Mouse (Mus musculus) midbrain, embryonic 11.5 days (tissue): Measurements from ENCODE around the gene Eri3. TPM values are rescaled to one million over a fixed set of nuclear protein-coding genes. Genes with fewer than 3 reads are reported as not detected.

Experiments
- ATAC-seq: fragments of 200-750 bp; cut with Nextera tagmentation; 2 replicates; pipeline ENCODE4 v1.8.0; 2017; ENCODE audit warnings: moderate TSS enrichment, moderate library complexity; ENCODE audit not compliant: low FRiP score
- DNase-seq: peaks from one replicate; pipeline ENCODE4 v3.0.0; 2015; ENCODE audit warnings: low spot score; ENCODE audit errors: missing footprints
- H3K27ac ChIP-seq: fragments of 300-500 bp; sonication (generic); 2 replicates; pipeline ENCODE4 v1.5.1; 2014; ENCODE audit warnings: low read depth, low read length
- H3K27me3 ChIP-seq: fragments of 300-500 bp; sonication (generic); 2 replicates; pipeline ENCODE4 v1.6.1; 2014; ENCODE audit warnings: mild to moderate bottlenecking, low read length, moderate library complexity, mixed read lengths; ENCODE audit not compliant: control insufficient read depth, insufficient read depth
- H3K36me3 ChIP-seq: fragments of 300-500 bp; sonication (generic); 2 replicates; pipeline ENCODE4 v1.6.1; 2014; ENCODE audit warnings: mild to moderate bottlenecking, low read length, moderate library complexity, mixed read lengths; ENCODE audit not compliant: control insufficient read depth, insufficient read depth
- H3K4me1 ChIP-seq: fragments of 300-500 bp; sonication (generic); 2 replicates; pipeline ENCODE4 v1.6.1; 2014; ENCODE audit warnings: low read length; ENCODE audit not compliant: control insufficient read depth, insufficient read depth
- H3K4me2 ChIP-seq: fragments of 300-500 bp; sonication (generic); 2 replicates; pipeline ENCODE4 v1.6.1; 2014; ENCODE audit warnings: mild to moderate bottlenecking, moderate library complexity
- H3K4me3 ChIP-seq: fragments of 300-500 bp; sonication (generic); 2 replicates; pipeline ENCODE4 v1.5.1; 2014; ENCODE audit warnings: low read depth, low read length
- H3K9ac ChIP-seq: fragments of 300-500 bp; sonication (generic); 2 replicates; pipeline ENCODE4 v1.6.1; 2014; ENCODE audit warnings: low read length
- H3K9me3 ChIP-seq: fragments of 300-500 bp; sonication (generic); 2 replicates; pipeline ENCODE4 v1.6.1; 2016; ENCODE audit warnings: low read length; ENCODE audit not compliant: control insufficient read depth
- WGBS: fragments of 180-500 bp; shearing (Covaris S2); extraction: QIAGEN DNeasy Blood & Tissue Kit; methylation state at CpG from one replicate; pipeline ENCODE4 v1.1.7; 2014; 5-methylcytosine and 5-hydroxymethylcytosine counted together
- polyA plus RNA-seq: library from polyadenylated mRNA; unstranded; fragments of >200 nt; fragmentation: Nextera tagmentation; extraction: Ambion mirVana; gene quantifications from 2 replicates; pipeline ENCODE4 v1.2.1, GENCODE M21; 2014

Gene Eri3
- polyA plus RNA-seq, 1 experiment from 2014 or later, result 132 TPM

- peak; percentile 92 for DNase-seq
- no peaks in the 10 kb centered on the region for H3K36me3 ChIP-seq
- H3K4me2 ChIP-seq, result peak overlapping the region; percentile 33
- peak overlapping the region; percentile 25; the same call in 1 of the 2 replicates for H3K9ac ChIP-seq
- peak overlapping the region; percentile 82 for H3K27ac ChIP-seq
- H3K4me3 ChIP-seq, result no peak overlapping the region
- ATAC-seq, result peak; percentile 78
- WGBS, result 19% methylated on average over 22 of the region's 22 CpGs
- H3K27me3 ChIP-seq, result peaks cover 7% of the 10 kb centered on the region
- no peaks in the 10 kb centered on the region for H3K9me3 ChIP-seq
- peaks cover 54% of the 10 kb centered on the region for H3K4me1 ChIP-seq
These were observed 94.9 kb downstream of the Eri3 start for GRCm38 (mm10) chr4:117645031-117645435.

- Histone ChIP-seq H3K36me3 (no peaks in the 10 kb centered on the region), H3K27me3 (peaks cover 7% of the 10 kb centered on the region), H3K4me2 (peak overlapping the region; percentile 33), H3K4me3 (no peak overlapping the region), H3K4me1 (peaks cover 54% of the 10 kb centered on the region), H3K9ac (peak overlapping the region; percentile 25; the same call in 1 of the 2 replicates), H3K27ac (peak overlapping the region; percentile 82), H3K9me3 (no peaks in the 10 kb centered on the region)
- no peak; the same call in 1 of the 2 replicates for ATAC-seq
- DNase-seq, result peak; percentile 81
- WGBS, result 71% methylated on average over 2 of the region's 2 CpGs
These were observed 95.7 kb downstream of the Eri3 start for GRCm38 (mm10) chr4:117645859-117646258.

- no peak overlapping the region for H3K4me3 ChIP-seq
- DNase-seq (no peak), ATAC-seq (no peak)
- peak overlapping the region; percentile 1; the same call in 1 of the 2 replicates for H3K4me2 ChIP-seq
- H3K27ac ChIP-seq, result peak overlapping the region; percentile 51
- H3K36me3 ChIP-seq, result no peaks in the 10 kb centered on the region
- peak overlapping the region; percentile 21; the same call in 1 of the 2 replicates for H3K9ac ChIP-seq
- WGBS, result 50% methylated on average over 8 of the region's 8 CpGs
- no peaks in the 10 kb centered on the region for H3K9me3 ChIP-seq
- H3K4me1 ChIP-seq, result peaks cover 57% of the 10 kb centered on the region
- peaks cover 7% of the 10 kb centered on the region for H3K27me3 ChIP-seq
These were observed 96.3 kb downstream of the Eri3 start for GRCm38 (mm10) chr4:117646496-117646895.

GRCm38 (mm10) chr4:117646926-117647755, 97.0 kb downstream of the Eri3 start:
- Histone ChIP-seq H3K4me3 (no peak overlapping the region), H3K27me3 (peaks cover 7% of the 10 kb centered on the region), H3K4me2 (peak overlapping the region; percentile 1; the same call in 1 of the 2 replicates), H3K9ac (peak overlapping the region; percentile 21), H3K27ac (peak overlapping the region; percentile 51), H3K36me3 (no peaks in the 10 kb centered on the region), H3K4me1 (peaks cover 63% of the 10 kb centered on the region), H3K9me3 (no peaks in the 10 kb centered on the region)
- DNase-seq (peak; percentile 91), ATAC-seq (no peak)
- WGBS, result 16% methylated on average over 23 of the region's 23 CpGs

GRCm38 (mm10) chr4:117651626-117652101, 101.5 kb downstream of the Eri3 start:
- H3K4me3 ChIP-seq, result no peak overlapping the region
- H3K27me3 ChIP-seq, result no peaks in the 10 kb centered on the region
- H3K27ac ChIP-seq, result no peak overlapping the region
- ATAC-seq, result peak; percentile 13; the same call in 1 of the 2 replicates
- H3K9me3 ChIP-seq, result no peaks in the 10 kb centered on the region
- 16% methylated on average over 8 of the region's 8 CpGs for WGBS
- H3K36me3 ChIP-seq, result no peaks in the 10 kb centered on the region
- H3K4me1 ChIP-seq, result peaks cover 69% of the 10 kb centered on the region
- no peak overlapping the region for H3K4me2 ChIP-seq
- peak; percentile 78 for DNase-seq
- H3K9ac ChIP-seq, result no peak overlapping the region

- DNase-seq (peak; percentile 85), ATAC-seq (no peak)
- H3K27ac ChIP-seq, result no peak overlapping the region
- 33% methylated on average over 5 of the region's 5 CpGs for WGBS
- no peak overlapping the region for H3K4me3 ChIP-seq
- no peaks in the 10 kb centered on the region for H3K9me3 ChIP-seq
- no peak overlapping the region for H3K4me2 ChIP-seq
- H3K36me3 ChIP-seq, result no peaks in the 10 kb centered on the region
- H3K9ac ChIP-seq, result no peak overlapping the region
- H3K27me3 ChIP-seq, result no peaks in the 10 kb centered on the region
- peaks cover 63% of the 10 kb centered on the region for H3K4me1 ChIP-seq
These were observed 102.6 kb downstream of the Eri3 start for GRCm38 (mm10) chr4:117652727-117653126.

- H3K9me3 ChIP-seq, result no peaks in the 10 kb centered on the region
- no peaks in the 10 kb centered on the region for H3K36me3 ChIP-seq
- peak overlapping the region; percentile 71 for H3K27ac ChIP-seq
- no peaks in the 10 kb centered on the region for H3K27me3 ChIP-seq
- H3K4me3 ChIP-seq, result no peak overlapping the region
- peak overlapping the region; percentile 24 for H3K9ac ChIP-seq
- 0 out of 2 replicates have a peak, but pooled peaks have one; percentile 25 for ATAC-seq
- no peak overlapping the region for H3K4me2 ChIP-seq
- H3K4me1 ChIP-seq, result peaks cover 49% of the 10 kb centered on the region
- 10% methylated on average over 10 of the region's 10 CpGs for WGBS
- no peak for DNase-seq
These were observed 104.0 kb downstream of the Eri3 start for GRCm38 (mm10) chr4:117654016-117654702.

- peak overlapping the region; percentile 24; the same call in 1 of the 2 replicates for H3K9ac ChIP-seq
- DNase-seq, result peak; percentile 85
- no peaks in the 10 kb centered on the region for H3K36me3 ChIP-seq
- peak overlapping the region; percentile 71 for H3K27ac ChIP-seq
- peaks cover 44% of the 10 kb centered on the region for H3K4me1 ChIP-seq
- no peak for ATAC-seq
- H3K4me3 ChIP-seq, result no peak overlapping the region
- H3K4me2 ChIP-seq, result no peak overlapping the region
- WGBS, result 42% methylated on average over 9 of the region's 9 CpGs
- H3K9me3 ChIP-seq, result no peaks in the 10 kb centered on the region
- no peaks in the 10 kb centered on the region for H3K27me3 ChIP-seq
These were observed 104.7 kb downstream of the Eri3 start for GRCm38 (mm10) chr4:117654703-117655499.
